Mouse (Mus musculus): Measurements from ENCODE around the gene Ccdc22.
A peak's percentile ranks its signal among the peaks of the same experiment; 100 is the strongest.

Gene Ccdc22

DNA sequence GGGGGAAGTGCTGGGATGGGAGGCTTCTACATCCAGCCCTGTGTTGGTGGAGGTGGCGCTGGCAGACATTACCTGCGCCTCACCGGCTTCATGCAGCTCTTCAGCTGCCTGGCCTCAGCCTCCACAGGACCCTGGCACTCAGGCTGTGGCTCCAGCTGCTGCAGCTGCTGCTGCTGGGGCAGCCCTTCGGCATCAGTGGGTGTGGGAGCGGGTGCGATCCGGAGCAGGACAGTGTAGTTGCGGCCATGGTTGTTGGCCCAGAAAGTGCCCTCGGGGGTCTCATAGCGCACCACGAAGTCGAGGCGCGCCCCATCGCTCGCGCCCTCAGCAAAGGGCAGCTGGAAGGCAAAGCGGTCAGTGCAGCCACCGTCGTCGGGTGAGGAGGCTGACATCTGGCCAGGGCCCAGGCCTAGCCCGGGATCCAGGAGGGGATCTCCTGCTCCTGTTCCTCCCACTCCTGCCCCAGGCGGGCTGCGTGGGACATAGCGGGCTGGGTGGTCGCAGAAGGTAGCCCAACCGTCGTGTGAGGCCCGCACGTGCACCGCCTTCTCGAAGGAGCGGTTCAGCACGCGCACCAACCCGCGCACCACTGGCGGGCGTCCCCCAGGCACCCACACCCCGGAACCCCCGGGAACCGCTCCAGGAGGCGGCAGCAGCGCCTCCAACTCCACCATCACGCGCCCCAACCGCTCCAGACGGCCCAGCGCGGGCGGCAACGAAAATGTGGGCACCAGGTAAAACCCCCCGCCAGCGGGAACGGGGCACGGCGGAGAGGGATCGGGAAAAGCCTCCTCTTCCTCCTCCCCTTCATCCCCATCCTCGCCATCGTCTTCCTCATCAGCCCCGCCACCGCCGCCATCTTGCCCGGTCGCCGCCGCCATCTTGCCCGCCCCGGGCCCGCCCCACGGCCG is 31.9 kb downstream of the Ccdc22 start, which contains the start of gene Foxp3:
Foxp3 (plus strand) TSS at position 469 of the 911 bp plus-strand sequence.
- DNase-seq (ENCODE audit: low spot score in 2 of 2), result peak; percentile 19 to 52

DNA sequence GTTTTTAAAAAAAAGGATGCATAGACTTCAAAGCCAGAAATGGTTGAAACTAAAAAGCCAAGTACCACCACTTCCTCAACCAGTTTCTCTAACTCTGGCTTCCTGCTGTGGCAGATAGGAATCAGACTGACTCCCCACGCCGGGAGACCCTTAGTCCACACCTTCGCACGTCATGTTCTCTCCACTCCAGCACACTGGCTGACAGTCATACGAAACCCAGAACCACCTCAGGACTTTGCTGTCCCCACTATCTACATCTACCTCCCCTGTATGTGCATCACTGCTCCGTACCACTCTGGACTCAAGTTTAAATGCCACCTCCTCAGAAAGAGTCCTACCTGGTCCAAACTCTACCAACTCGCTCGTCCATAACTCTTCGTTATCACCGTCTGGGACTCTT is 32.9 kb downstream of the Ccdc22 start:
- DNase-seq (ENCODE audit: low spot score in 2 of 2), result no peak

DNA sequence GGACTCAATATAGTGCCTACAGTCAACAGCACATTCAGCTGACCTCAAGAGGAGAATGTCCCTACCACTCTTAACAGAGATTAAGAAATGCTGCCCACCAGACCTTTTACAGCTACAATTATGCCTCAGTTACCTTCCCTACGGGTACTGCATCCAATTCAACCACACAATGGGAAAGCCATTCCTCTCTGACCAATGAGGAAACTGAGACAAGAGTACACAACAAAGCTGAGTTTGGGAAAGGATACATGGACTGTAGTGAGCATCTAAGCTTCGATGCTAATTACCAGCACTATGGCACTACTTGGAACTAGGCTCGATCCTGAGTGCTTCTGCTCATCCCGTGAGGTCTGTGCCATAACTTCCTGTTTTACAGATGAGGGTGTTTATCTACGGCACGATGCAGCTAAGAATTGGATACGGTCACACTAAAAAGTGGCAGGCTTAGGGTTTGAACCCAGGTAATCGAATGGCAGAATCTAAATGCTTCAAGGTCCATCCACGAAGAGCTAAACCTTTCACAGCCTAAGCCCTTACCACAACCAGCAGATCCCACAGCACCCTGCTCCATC is 33.7 kb downstream of the Ccdc22 start:
- no peak for DNase-seq (ENCODE audit: low spot score in 2 of 2)

DNA sequence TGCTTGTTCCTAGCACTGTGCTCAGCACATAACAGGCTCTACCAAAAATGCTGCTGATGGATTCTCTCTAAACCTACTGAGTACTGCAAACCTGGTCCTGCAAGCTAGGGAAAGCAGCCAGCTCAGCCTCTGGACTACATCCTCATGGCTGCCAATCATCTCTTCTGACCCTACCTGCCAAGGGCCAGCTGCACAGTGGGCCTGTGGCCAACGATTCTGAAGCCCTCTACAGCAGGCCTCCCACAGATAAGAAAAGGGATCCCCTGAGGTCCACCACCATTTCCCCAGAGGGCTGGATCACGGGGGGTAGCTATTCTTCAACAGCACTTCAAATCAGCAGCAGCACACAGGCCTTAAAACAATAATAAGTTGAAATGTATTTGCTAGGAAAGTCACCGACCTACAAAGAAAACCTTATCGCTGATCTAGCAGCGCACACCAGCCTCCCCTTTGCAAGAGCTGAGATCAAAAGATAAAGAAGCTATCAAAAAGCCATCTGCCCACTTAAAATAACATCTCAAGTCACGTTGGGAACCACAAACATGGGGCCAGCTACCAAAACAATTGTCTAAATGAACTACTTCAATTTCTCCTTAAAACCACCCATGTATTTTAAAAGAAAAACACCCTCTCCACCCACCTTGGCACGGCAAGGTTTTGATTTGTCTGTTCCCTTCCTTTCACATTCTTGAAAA is 34.7 kb downstream of the Ccdc22 start:
- DNase-seq (ENCODE audit: low spot score in 2 of 2), result no peak

DNA sequence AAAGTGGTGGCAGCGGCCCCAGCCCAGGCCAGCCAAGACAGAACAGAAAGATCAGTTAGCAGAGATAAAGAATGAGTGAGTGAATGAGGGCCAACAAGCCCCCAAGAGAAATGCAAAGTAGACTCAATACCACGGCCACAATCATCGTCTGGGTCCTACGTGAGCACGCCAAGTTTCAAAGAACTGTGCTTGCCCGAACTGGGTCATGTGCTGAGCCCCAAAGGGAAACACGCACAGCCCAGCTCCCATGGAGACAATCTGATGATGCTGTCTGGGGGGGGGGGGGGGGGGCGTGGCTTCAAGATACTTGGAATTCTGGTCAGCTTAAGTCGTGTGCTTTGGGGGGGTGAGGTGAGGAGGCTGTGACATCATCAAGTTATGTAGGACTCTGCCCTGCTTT is 37.8 kb downstream of the Ccdc22 start:
- DNase-seq (ENCODE audit: low spot score in 2 of 2), result no peak

DNA sequence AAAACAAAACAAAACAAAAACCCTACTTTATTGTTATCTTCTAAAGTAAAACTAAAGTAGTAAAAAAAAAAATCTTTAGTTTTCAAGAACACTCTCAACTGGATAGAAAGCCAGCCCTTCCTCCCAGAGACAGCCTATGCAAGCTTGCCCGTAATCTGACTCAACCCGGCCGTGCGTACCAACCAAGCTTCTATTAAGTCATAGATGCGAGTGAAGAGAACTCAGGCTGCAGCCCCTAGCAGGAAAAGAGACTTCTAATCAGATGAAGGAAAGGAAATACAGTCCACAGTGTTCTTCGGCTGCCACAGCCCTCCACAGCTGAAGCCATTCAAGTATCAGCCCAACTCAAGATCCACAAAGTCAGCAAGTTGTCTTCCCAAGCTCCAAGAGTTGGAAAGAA is 39.0 kb downstream of the Ccdc22 start:
- DNase-seq (ENCODE audit: low spot score in 2 of 2), result no peak

DNA sequence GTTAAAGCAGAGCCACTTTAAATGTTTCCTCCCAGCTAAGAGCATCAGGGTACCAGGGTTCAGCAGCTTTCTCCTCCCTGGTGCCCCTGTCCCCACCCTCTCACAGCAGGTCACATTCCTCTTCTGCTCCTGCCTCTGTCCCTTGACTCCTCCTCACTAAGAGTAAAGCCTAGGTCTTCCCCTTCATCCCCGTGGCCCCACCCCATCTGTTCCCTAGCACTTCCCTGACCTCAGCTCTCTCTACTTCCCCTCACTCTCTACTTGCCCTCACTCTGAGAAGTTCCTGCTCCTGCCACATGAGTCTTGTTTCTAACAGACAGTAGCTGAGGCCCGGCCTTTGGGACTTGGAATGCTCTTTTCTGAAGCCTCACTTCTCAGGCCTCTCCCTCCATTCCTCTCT is 42.2 kb downstream of the Ccdc22 start:
- DNase-seq (ENCODE audit: low spot score in 2 of 2), result no peak

DNA sequence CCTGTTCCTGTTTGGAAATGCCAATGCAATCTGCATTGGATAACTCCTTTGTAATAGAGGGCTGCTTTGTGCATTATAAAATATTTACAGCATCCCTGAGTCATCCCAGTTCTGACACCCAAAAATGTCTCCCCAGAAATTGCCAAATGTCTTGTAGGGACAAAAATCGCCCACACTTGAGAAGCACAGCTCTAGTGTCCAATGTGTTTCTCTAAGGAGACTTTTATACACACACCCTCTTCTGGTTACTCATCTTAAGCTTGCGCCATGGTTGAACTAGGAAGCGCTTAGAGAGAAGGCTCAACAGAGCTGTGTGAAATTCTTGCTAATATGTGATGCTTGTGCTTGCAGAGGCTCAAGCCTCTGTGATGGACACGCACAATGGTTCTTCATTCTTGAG is 51.8 kb downstream of the Ccdc22 start:
- DNase-seq (ENCODE audit: low spot score in 2 of 2), result no peak

All from spleen, postnatal 14 days (tissue).